Mouse (Mus musculus) c-Kit-positive CD71-positive TER-119-negative erythroid progenitor cells, embryonic 14.5 days (primary cell): Measurements from ENCODE around the gene Spns3.

Experiments
- DNase-seq: peaks from one replicate; pipeline ENCODE4 v3.0.0-alpha.2; 2013; ENCODE audit warnings: low read depth

Spns3 gene

GRCm38 (mm10) chr11:72550134-72550988, at the start of gene Spns3:
TSS of gene Spns3 (minus strand) at chr11:72550506.
- no peak for DNase-seq

GRCm38 (mm10) chr11:72597780-72598179, 47.5 kb upstream of the Spns3 start:
- DNase-seq = no peak

GRCm38 (mm10) chr11:72595010-72595737, 44.9 kb upstream of the Spns3 start:
- DNase-seq = no peak

- no peak for DNase-seq
Observed at GRCm38 (mm10) chr11:72587537-72588233, 37.4 kb upstream of the Spns3 start.

GRCm38 (mm10) chr11:72586570-72586969, 36.3 kb upstream of the Spns3 start:
- DNase-seq = no peak

- DNase-seq = no peak
Observed at GRCm38 (mm10) chr11:72583092-72583491, 32.8 kb upstream of the Spns3 start.

GRCm38 (mm10) chr11:72582448-72582705, 32.1 kb upstream of the Spns3 start:
- DNase-seq = no peak

- DNase-seq = no peak
Observed at GRCm38 (mm10) chr11:72581609-72582447, 31.5 kb upstream of the Spns3 start.

GRCm38 (mm10) chr11:72578471-72578870, 28.2 kb upstream of the Spns3 start:
- no peak for DNase-seq

- no peak for DNase-seq
Observed at GRCm38 (mm10) chr11:72576466-72577351, 26.4 kb upstream of the Spns3 start.

GRCm38 (mm10) chr11:72576111-72576465, 25.8 kb upstream of the Spns3 start:
- no peak for DNase-seq

GRCm38 (mm10) chr11:72573819-72574218, 23.5 kb upstream of the Spns3 start:
- peak; percentile 43 for DNase-seq

GRCm38 (mm10) chr11:72570319-72570979, 20.1 kb upstream of the Spns3 start:
- DNase-seq = peak; percentile 76

GRCm38 (mm10) chr11:72569671-72570318, 19.5 kb upstream of the Spns3 start:
- DNase-seq = no peak

- DNase-seq = peak; percentile 66
Observed at GRCm38 (mm10) chr11:72569051-72569450, 18.7 kb upstream of the Spns3 start.

- DNase-seq = no peak
Observed at GRCm38 (mm10) chr11:72566816-72567338, 16.6 kb upstream of the Spns3 start.

GRCm38 (mm10) chr11:72566304-72566703, 16.0 kb upstream of the Spns3 start:
- DNase-seq = no peak

- peak; percentile 49 for DNase-seq
Observed at GRCm38 (mm10) chr11:72564232-72564807, 14.0 kb upstream of the Spns3 start.

GRCm38 (mm10) chr11:72560661-72561060, 10.4 kb upstream of the Spns3 start:
- DNase-seq = no peak
